ENCODE assay signal across 22 mouse cellular contexts in genomic region chrX:19162351-19162750, GRCm38 (mm10).
"Had no signal": no experiment of that assay in that cellular context is flagged by ENCODE, and none has a peak within 500 bp of the region (broad histone marks: within the 10 kb centered on the region; RNA-seq: fewer than 3 reads in every experiment).

No protein-coding gene starts in this region.

- H3K27ac ChIP-seq: kidney, postnatal 0 days; layer of hippocampus, adult 2 months; limb, embryonic 10.5 days; limb, embryonic 13.5 days; liver, embryonic 14.5 days; neural tube, embryonic 12.5 days; neural tube, embryonic 15.5 days; stomach, postnatal 0 days had no signal

- H3K36me3 ChIP-seq: limb, embryonic 10.5 days; limb, embryonic 13.5 days; neural tube, embryonic 12.5 days; neural tube, embryonic 15.5 days had no signal

- H3K4me1 ChIP-seq: limb, embryonic 10.5 days; limb, embryonic 13.5 days; neural tube, embryonic 12.5 days; neural tube, embryonic 15.5 days had no signal

- H3K4me2 ChIP-seq: limb, embryonic 13.5 days; liver, embryonic 11.5 days; lung, embryonic 14.5 days; midbrain, embryonic 11.5 days; neural tube, embryonic 12.5 days; neural tube, embryonic 15.5 days had no signal

- ATAC-seq: intestine, postnatal 0 days; liver, postnatal 0 days had no signal

- H3K9ac ChIP-seq: limb, embryonic 13.5 days; liver, embryonic 14.5 days; liver, postnatal 0 days; lung, embryonic 14.5 days; neural tube, embryonic 12.5 days; neural tube, embryonic 15.5 days had no signal

- H3K4me3 ChIP-seq: layer of hippocampus, adult 2 months; limb, embryonic 10.5 days; limb, embryonic 13.5 days; neural tube, embryonic 12.5 days; neural tube, embryonic 15.5 days had no signal

- H3K27me3 ChIP-seq: limb, embryonic 13.5 days; neural tube, embryonic 12.5 days; neural tube, embryonic 15.5 days had no signal

- DNase-seq: kidney, adult 9 months; kidney, postnatal 25 days; layer of hippocampus, adult 9-11 months; liver, postnatal 0 days; lung, embryonic 14.5 days; lung, postnatal 10 days; lung, postnatal 36 days; midbrain, embryonic 14.5 days; retina, postnatal 1 day; right cerebral cortex, postnatal 4 days; thymus, postnatal 25 days had no signal

- H3K9me3 ChIP-seq: limb, embryonic 10.5 days; limb, embryonic 13.5 days; neural tube, embryonic 12.5 days; neural tube, embryonic 15.5 days had no signal
